Mouse (Mus musculus) embryonic facial prominence, embryonic 14.5 days (tissue): ENCODE measurements around the gene Impdh2. TPM values are rescaled to one million over a fixed set of nuclear protein-coding genes. Genes with fewer than 3 reads are reported as not detected.

Experiments used
- ATAC-seq: fragments of 200-750 bp; cut with Nextera tagmentation; 2 replicates; pipeline ENCODE4 v1.8.0; 2017; ENCODE audit warnings: low read depth, moderate number of reproducible peaks, moderate TSS enrichment
- DNase-seq: peaks from one replicate; pipeline ENCODE4 v3.0.0-alpha.2; 2015; ENCODE audit warnings: low spot score
- H3K27ac ChIP-seq: fragments of 300-500 bp; sonication (generic); replicated peaks from 2 replicates; pipeline ENCODE4 v1.5.1; 2014; ENCODE audit warnings: low read depth, mild to moderate bottlenecking, low read length, moderate library complexity
- H3K27me3 ChIP-seq: fragments of 300-500 bp; sonication (generic); replicated peaks from 2 replicates; pipeline ENCODE4 v1.6.1; 2014; ENCODE audit warnings: low read length; ENCODE audit not compliant: control insufficient read depth, insufficient read depth
- H3K36me3 ChIP-seq: fragments of 300-500 bp; sonication (generic); 2 replicates; pipeline ENCODE4 v1.6.1; 2014; ENCODE audit warnings: low read length, mixed read lengths; ENCODE audit not compliant: control insufficient read depth, insufficient read depth
- H3K4me1 ChIP-seq: fragments of 300-500 bp; sonication (generic); 2 replicates; pipeline ENCODE4 v1.6.1; 2014; ENCODE audit warnings: antibody characterized with exemption, low read length; ENCODE audit not compliant: control insufficient read depth, insufficient read depth
- H3K4me2 ChIP-seq: fragments of 300-500 bp; sonication (generic); 2 replicates; pipeline ENCODE4 v1.6.1; 2014; ENCODE audit warnings: low read depth, mild to moderate bottlenecking, low read length, moderate library complexity, mixed read lengths
- H3K4me3 ChIP-seq: fragments of 300-500 bp; sonication (generic); 2 replicates; pipeline ENCODE4 v1.5.1; 2014; ENCODE audit warnings: low read depth, mild to moderate bottlenecking, low read length
- H3K9ac ChIP-seq: fragments of 300-500 bp; sonication (generic); 2 replicates; pipeline ENCODE4 v1.6.1; 2014; ENCODE audit warnings: low read depth, mild to moderate bottlenecking, low read length, moderate library complexity, mixed read lengths
- H3K9me3 ChIP-seq: fragments of 300-500 bp; sonication (generic); 2 replicates; pipeline ENCODE4 v1.6.1; 2016; ENCODE audit warnings: low read length; ENCODE audit not compliant: control insufficient read depth
- WGBS: fragments of 180-500 bp; shearing (Covaris S2); extraction: QIAGEN DNeasy Blood & Tissue Kit; methylation state at CpG from one replicate; pipeline ENCODE4 v1.1.7; 2014; 5-methylcytosine and 5-hydroxymethylcytosine counted together
- polyA plus RNA-seq: library from polyadenylated mRNA; unstranded; fragments of >200 nt; fragmentation: Nextera tagmentation; extraction: Ambion mirVana; gene quantifications from 2 replicates; pipeline ENCODE4 v1.2.1, GENCODE M21; 2014

The Impdh2 gene
- polyA plus RNA-seq, 1 experiment from 2014 or later = 173 TPM

DNA sequence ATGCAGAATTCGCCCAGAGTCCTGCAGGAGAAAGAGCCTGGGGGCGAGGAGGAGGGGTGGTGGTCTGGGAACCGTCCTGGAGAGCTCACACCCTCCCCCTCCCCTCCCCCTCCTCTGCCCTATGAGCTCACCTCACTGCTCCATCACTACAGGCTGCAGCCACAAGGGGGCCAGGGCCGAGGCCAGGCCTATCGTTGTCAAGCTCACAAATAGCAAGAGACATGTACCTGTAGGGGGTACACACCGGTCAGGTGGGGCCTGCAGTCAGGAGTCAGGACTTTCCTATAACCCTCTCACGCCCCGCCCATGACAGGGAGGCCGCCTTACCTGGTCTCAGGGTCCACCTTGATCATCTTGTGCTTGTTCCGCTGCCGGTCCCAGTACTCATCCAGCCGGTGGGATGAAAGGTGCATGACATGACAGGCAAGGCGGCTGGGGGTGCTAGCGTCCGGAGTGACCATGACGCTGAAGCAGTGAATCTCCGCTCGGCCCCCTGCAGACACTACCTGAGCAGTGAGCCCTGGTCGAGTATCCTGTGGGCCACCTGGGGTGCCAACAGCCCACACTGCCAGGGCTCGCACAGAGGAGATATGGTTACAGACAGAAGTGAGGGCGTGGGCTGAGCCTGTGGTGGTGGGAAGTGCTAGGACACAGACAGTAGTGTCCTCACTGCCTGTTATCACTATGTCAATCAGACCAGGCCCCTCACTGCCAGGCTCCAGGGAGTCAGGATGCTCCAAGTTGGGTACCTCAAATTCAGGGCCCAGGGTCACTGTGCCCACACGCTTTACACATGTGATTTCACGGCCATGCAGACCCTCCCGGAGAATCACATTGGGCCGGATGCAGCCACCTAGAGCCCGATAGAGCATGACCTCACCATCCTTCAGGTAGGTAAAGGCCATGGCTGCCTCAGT is 13.9 kb downstream of the Impdh2 start:
- DNase-seq (peak; percentile 58), ATAC-seq (no peak)
- Histone ChIP-seq H3K4me1 (peaks cover 20% of the 10 kb centered on the region), H3K36me3 (peaks cover 56% of the 10 kb centered on the region), H3K27ac (no peak overlapping the region), H3K4me3 (no peak overlapping the region), H3K27me3 (no peaks in the 10 kb centered on the region), H3K9me3 (no peaks in the 10 kb centered on the region), H3K9ac (no peak overlapping the region), H3K4me2 (no peak overlapping the region)
- 59% methylated on average over 25 of the region's 26 CpGs for WGBS

DNA sequence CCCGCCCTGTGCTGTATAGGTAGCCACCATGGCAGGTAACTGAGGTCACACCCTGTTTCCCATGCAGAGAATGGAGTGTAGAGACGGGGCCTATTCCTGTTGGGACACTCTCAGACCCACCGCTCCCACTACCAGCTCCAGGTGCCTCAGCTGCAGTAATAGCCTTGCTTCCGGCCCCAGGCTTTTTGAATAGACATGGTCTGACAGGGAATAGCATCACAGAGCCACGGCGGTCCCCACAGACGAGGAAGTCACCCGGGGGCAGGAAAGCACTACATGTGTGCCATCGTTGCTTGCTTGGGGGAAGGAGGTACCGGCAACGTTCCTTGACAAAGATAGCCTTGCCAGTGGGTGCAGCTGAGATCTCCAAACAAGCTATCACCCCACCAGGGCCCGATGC is 14.8 kb downstream of the Impdh2 start:
- Histone ChIP-seq H3K9me3 (no peaks in the 10 kb centered on the region), H3K27ac (no peak overlapping the region), H3K4me2 (no peak overlapping the region), H3K4me1 (peaks cover 23% of the 10 kb centered on the region), H3K27me3 (no peaks in the 10 kb centered on the region), H3K9ac (no peak overlapping the region), H3K36me3 (peaks cover 56% of the 10 kb centered on the region), H3K4me3 (no peak overlapping the region)
- DNase-seq = no peak
- ATAC-seq = no peak
- 88% methylated on average over 12 of the region's 12 CpGs for WGBS

DNA sequence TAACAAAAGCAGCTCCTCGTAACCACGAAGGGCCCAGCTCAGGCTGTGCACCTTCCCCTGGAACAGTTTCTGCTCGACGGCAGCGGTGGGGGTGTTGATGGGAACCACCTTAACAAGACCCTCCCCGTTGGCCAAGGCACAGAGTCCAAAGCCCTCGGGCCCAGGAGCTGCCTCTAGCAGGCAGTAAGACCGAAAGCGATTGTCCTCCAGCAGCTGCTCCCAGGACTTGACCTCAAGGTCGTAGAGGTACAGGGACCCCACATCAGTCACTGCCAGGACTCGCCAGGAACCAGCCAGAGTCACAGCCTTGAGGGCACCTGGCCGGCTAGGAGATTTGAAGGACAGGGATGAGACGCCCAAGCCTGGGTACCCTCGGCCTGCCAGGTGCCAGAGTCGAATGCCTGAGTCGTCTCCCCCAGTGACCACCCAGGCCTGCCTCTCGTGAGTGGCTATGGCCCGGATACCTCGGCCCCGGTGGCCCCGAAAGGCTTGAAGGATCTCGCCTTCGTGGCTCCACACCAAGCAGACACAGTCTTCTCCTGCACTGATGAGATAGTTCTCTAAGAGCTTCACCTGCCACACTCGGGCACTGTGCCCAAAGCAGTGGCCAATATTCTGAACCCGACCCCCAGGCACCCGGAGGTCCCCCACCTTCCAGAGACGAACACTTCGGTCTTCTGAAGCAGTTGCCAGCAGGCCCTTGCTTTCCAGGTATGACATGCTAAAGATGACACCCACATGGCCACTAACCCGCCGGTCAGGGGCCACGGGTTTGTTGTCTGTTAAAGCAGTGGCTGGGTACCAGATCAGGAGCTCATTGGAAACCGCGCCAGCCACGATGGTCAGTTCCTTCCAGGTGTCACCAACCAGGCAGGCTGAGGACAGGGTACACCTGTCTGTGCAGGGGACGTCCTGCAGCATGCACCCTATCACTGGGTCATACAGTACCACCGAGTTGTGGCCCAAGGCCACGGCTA is 15.5 kb downstream of the Impdh2 start:
- WGBS = 87% methylated on average over 37 of the region's 37 CpGs
- H3K27ac ChIP-seq = no peak overlapping the region
- H3K4me2 ChIP-seq = no peak overlapping the region
- H3K36me3 ChIP-seq = peaks cover 55% of the 10 kb centered on the region
- ATAC-seq = no peak
- no peak overlapping the region for H3K4me3 ChIP-seq
- H3K9ac ChIP-seq = no peak overlapping the region
- no peak for DNase-seq
- H3K9me3 ChIP-seq = no peaks in the 10 kb centered on the region
- H3K4me1 ChIP-seq = peaks cover 18% of the 10 kb centered on the region
- H3K27me3 ChIP-seq = no peaks in the 10 kb centered on the region

DNA sequence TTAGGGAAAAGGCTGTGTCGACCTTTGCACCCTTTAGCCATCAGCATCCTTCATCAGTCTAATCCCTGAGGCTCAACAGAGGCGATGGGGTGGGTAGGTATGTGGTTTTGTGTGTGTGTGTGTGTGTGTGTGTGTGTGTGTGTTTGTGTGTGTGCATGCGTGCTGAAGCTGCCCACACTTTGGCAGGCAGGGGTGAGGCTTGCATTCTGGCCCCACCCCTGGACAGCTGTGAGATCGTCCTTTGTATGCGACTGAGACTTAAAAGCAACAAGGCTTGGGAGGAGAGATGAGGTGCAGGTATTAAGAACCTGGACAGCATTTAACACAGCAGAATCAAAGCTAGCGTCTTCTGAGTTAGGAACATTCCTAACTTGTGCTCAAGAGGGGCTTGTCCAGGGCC is 16.9 kb downstream of the Impdh2 start:
- DNase-seq (no peak), ATAC-seq (no peak)
- Histone ChIP-seq H3K4me3 (peak overlapping the region; percentile 68), H3K27ac (no peak overlapping the region), H3K27me3 (no peaks in the 10 kb centered on the region), H3K9ac (peak overlapping the region; percentile 91; the same call in 1 of the 2 replicates), H3K9me3 (no peaks in the 10 kb centered on the region), H3K4me2 (peak overlapping the region; percentile 86), H3K36me3 (peaks cover 41% of the 10 kb centered on the region), H3K4me1 (peaks cover 18% of the 10 kb centered on the region)
- 28% methylated on average over 6 of the region's 6 CpGs for WGBS

DNA sequence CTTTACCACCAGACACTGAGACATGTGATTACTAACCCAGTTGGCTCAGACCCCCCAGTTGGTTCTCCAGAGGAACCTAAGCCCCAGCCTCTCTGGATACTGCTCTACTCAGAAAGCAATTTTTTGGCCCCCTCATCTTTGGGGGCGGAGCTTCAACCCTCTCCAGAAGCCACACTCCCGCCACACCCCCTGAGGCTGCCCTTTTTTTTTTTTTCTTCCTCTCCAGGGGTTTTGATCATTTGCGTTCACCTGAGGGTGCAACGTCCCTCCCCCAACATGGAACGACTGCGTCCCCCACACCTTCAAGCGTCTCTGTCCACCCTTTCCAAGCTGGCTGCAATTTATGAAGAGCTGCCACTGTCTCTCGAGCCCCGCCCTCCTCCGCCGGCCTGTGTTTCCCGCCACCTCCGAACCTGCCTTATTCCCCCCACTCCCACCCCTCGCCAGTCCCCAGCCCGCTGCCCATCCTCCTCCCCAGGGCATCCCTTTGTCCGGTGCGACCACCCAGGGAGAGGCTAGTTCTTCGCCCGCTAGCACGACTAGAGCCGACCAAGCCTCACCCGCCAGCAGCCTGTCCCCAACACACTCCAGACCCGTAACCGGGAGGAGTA is 18.0 kb downstream of the Impdh2 start:
- Histone ChIP-seq H3K4me2 (peak overlapping the region; percentile 86), H3K9ac (peak overlapping the region; percentile 91), H3K4me1 (peaks cover 18% of the 10 kb centered on the region), H3K36me3 (peaks cover 31% of the 10 kb centered on the region), H3K27ac (peak overlapping the region; percentile 85), H3K27me3 (no peaks in the 10 kb centered on the region), H3K9me3 (no peaks in the 10 kb centered on the region), H3K4me3 (peak overlapping the region; percentile 68)
- peak; percentile 79 for DNase-seq
- WGBS = under 1% methylated on average over 24 of the region's 24 CpGs
- ATAC-seq = no peak; the same call in 1 of the 2 replicates

DNA sequence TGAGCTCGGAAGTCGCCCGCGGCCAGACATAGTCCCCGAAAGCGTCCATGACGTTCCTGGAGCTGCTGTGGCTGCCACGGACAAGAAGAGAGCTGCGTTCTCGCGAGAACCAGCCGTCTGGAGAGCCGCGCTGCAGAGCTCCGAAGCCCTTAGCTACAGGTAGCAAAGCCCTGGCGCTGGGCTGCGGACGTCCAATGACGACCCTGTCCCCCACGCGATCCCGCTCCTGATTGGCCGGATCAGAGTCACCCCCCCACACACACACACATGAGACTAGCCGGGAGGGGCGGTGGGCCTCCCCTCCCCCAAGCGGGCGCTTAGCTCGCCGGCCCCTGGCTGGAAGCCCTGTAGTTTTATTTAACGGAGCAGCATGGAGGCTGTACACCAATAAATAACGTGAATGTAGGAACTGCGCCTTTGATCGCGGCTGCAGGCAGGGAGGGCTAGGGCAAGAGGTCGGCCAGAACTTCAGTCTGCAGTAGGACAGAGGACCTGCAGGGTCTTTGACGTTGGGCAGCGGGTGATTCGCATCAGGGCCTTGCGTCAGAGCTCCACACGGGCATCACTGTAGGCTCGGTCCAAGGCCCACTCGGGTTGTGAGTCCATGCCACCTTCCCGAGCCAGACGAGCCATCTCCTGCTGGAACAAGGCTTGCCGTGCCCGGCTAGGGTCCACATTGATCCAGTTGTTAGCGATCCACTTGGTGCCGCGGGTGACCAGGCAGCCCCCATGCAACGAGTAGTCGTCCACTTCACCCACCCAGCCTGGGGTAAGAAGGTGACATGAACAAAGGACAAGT is 18.7 kb downstream of the Impdh2 start, which contains the start of gene Wdr6:
Wdr6 (minus strand) TSS at position 195 of the 799 bp plus-strand sequence.
- peak within 1 kb of the TSS; percentile 68 for H3K4me3 ChIP-seq

DNA sequence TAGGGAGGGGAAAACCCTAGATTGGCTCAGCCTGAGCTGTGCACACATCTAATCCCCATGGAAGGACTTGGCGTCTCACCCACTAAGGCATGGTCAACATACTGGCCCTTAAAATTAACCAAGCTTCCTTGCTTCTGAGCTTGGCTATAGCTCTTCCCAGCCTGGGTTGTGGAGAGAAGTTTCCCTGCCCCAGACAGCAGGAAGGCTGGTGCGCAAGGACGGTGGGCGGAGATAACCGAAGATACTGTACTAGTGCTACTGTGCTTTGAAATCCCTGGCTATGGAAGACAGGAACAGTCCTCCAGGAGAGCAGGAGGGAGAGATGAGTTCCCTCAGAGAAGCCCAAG is 19.2 kb downstream of the Impdh2 start:
- peaks cover 18% of the 10 kb centered on the region for H3K4me1 ChIP-seq
- H3K27me3 ChIP-seq = no peaks in the 10 kb centered on the region
- H3K9me3 ChIP-seq = no peaks in the 10 kb centered on the region
- H3K9ac ChIP-seq = peak overlapping the region; percentile 91
- no peak for ATAC-seq
- peak overlapping the region; percentile 68 for H3K4me3 ChIP-seq
- 74% methylated on average over 5 of the region's 5 CpGs for WGBS
- peak overlapping the region; percentile 86 for H3K4me2 ChIP-seq
- no peak for DNase-seq
- peak overlapping the region; percentile 85; the same call in 1 of the 2 replicates for H3K27ac ChIP-seq
- H3K36me3 ChIP-seq = peaks cover 19% of the 10 kb centered on the region

More for the DNA sequence above, 18.7 kb downstream of the Impdh2 start, which contains the start of gene Wdr6:
- ATAC-seq = peak; percentile 97
- no peaks in the 10 kb centered on the region for H3K27me3 ChIP-seq
- H3K4me1 ChIP-seq = peaks cover 18% of the 10 kb centered on the region
- whole genome bisulfite sequencing = 7% methylated on average over 40 of the region's 51 CpGs
- H3K4me2 ChIP-seq = peak within 1 kb of the TSS; percentile 86
- peak within 1 kb of the TSS; percentile 91 for H3K9ac ChIP-seq
- DNase-seq = peak; percentile 99
- H3K27ac ChIP-seq = peak within 1 kb of the TSS; percentile 85
- H3K9me3 ChIP-seq = no peaks in the 10 kb centered on the region
- peaks cover 25% of the 10 kb centered on the region for H3K36me3 ChIP-seq
